Mouse (Mus musculus) splenic B cell, adult 2 months (primary cell): ENCODE data around the gene Lcp2.
"Not testable (repeated sequence)": the region's sequence is repeated elsewhere in the genome, so short reads cannot be mapped to it uniquely, and the experiment has no call there.

Experiments
- DNase-seq: peaks from one replicate; pipeline ENCODE4 v3.0.0-alpha.2; 2011; ENCODE audit warnings: low read depth, low spot score
- H3K27me3 ChIP-seq: 2 replicates; pipeline ENCODE4 v1.6.1; 2012; ENCODE audit warnings: mild to moderate bottlenecking, low read length, moderate library complexity, mixed read lengths; ENCODE audit not compliant: control insufficient read depth, poor library complexity, insufficient read depth, severe bottlenecking
- H3K36me3 ChIP-seq: 2 replicates; pipeline ENCODE4 v1.6.1; 2012; ENCODE audit warnings: mild to moderate bottlenecking, low read length, moderate library complexity, mixed read lengths; ENCODE audit not compliant: control insufficient read depth, poor library complexity, insufficient read depth, severe bottlenecking

Lcp2 gene

DNA sequence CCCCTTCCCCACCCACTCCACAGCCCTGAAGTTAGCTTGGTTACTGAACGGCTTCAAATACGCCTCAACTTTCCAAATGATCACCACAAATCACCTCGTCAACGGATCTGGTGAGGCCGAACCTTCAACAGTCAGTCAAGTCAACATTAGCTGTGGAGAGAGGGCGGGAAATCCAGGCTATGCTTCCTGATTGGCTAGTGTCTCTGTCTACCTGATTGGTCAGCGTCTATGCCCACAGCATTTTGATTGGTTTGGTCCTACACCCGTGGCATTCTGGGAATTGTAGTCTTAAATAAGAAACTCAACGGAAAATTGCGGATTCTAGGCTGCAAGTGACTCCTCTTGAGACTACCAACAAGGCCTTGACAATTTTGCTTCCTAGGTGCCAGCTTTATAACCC, 51.7 kb downstream of the Lcp2 start, which contains the start of gene 4930469K13Rik:
TSS of gene 4930469K13Rik (minus strand) at position 133 of the 400 bp plus-strand sequence.
- H3K36me3 ChIP-seq: no peaks in the 10 kb centered on the region
- DNase-seq: peak; percentile 2
- H3K27me3 ChIP-seq: no peaks in the 10 kb centered on the region

GRCm38 (mm10) chr11:34101827-34102226, 55.1 kb downstream of the Lcp2 start:
- no peak for DNase-seq
- H3K27me3 ChIP-seq: no peaks in the 10 kb centered on the region
- no peaks in the 10 kb centered on the region for H3K36me3 ChIP-seq

- DNase-seq: no peak
- Histone ChIP-seq H3K27me3 (no peaks in the 10 kb centered on the region), H3K36me3 (no peaks in the 10 kb centered on the region)
Measured at GRCm38 (mm10) chr11:34104919-34105318, 58.2 kb downstream of the Lcp2 start.

- no peaks in the 10 kb centered on the region for H3K36me3 ChIP-seq
- no peak for DNase-seq
- H3K27me3 ChIP-seq: no peaks in the 10 kb centered on the region
Measured at GRCm38 (mm10) chr11:34109260-34109659, 62.5 kb downstream of the Lcp2 start.

- Histone ChIP-seq H3K36me3 (no peaks in the 10 kb centered on the region), H3K27me3 (no peaks in the 10 kb centered on the region)
- DNase-seq: no peak
Measured at GRCm38 (mm10) chr11:34111940-34112339, 65.2 kb downstream of the Lcp2 start.

DNA sequence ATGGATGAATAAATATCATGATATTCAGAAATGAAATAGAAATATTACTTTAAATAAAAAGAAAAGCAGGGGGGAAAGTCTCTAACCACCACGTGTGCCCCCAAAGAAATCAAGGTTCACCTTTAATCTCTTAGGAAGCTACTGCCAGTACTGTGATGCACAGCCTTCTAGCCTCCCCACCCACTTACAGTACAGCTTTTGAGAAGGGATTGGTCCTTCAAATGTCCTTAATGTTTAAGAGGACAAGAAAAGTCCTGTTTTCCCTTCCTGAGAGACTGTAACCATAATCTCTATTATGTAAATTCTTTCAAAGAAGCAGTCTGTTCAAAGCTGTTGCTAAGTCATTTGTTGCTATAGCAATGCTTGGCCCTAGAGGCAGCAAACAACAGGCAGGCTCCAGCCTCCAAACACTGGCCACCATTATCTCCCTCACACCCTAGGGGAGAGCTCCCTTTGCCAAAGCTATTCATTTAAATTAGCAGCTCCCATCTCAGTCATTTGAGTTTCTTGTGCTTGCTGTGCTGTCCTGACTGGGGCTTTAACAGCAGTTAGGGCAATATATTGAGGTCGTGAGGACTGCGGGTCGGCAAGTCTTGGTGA, 66.2 kb downstream of the Lcp2 start:
- no peaks in the 10 kb centered on the region for H3K27me3 ChIP-seq
- no peaks in the 10 kb centered on the region for H3K36me3 ChIP-seq
- no peak for DNase-seq

- Histone ChIP-seq H3K27me3 (no peaks in the 10 kb centered on the region), H3K36me3 (no peaks in the 10 kb centered on the region)
- DNase-seq: no peak
Measured at GRCm38 (mm10) chr11:34113760-34114159, 67.0 kb downstream of the Lcp2 start.

DNA sequence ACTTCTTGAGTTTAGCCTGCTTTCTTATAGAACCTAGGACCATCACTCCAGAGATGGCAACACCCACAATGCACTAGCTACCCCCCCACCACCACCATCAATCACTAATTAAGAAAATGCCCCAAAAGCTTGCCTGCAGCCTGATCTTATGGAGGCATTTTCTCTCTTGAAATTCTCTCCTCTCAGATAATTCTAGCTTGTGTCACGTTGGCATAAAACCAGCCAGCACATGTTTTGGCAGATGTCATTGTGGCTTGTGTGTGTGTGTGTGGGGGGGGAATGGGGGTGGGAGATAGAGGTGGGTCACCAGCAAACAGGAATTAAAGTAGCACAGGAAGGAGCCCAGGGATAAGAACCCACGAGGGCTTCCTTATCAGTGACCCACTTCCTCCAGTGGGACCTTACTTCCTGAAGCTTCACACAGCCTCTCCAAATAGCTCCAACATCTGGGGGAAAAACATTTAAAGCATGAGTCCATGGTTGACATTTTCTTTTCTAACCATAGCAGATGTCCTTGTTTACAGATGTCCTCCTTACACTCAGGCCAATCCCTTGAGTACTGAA, 69.9 kb downstream of the Lcp2 start:
- Histone ChIP-seq H3K27me3 (no peaks in the 10 kb centered on the region), H3K36me3 (no peaks in the 10 kb centered on the region)
- DNase-seq: no peak

DNA sequence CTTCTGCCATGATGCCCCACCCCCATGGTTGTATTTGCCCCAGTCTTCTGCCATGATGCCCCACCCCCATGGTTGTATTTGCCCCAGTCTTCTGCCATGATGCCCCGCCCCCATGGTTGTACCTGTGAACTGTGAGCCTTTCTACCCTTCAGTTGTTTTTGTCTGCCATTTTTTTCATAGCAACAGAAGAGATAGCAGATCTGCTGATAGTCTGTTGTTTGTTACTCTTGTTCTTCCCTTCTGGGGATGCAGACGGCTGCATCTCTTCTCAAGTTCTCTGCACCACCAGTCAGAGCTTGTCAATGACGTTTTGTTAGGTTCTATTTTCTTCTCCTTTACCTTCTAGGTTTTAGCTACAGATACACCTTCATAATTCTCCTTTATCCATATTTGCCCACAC, 70.9 kb downstream of the Lcp2 start:
- Histone ChIP-seq H3K36me3 (no peaks in the 10 kb centered on the region), H3K27me3 (no peaks in the 10 kb centered on the region)
- no peak for DNase-seq

GRCm38 (mm10) chr11:34118319-34118718, 71.6 kb downstream of the Lcp2 start:
- Histone ChIP-seq H3K27me3 (no peaks in the 10 kb centered on the region), H3K36me3 (no peaks in the 10 kb centered on the region)
- no peak for DNase-seq

DNA sequence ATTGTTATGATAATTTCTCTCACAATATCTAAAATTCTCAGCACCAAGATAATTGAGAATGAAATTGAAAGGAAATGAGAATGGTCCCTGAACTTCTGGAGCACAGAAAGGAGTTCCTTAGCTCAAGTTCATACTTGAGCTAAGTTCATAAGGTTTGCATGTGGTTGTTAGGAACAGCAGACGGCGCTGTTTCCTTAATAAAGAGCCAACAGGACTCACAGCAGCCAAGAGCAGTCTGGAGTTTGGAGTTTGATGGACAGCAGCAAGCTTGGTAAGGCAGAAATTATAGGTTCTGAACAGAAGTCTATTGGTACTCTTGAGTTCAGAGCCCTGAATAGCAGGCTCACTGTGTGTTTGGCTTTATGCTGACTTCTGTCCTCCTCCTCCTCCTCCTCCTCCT, 76.4 kb downstream of the Lcp2 start:
- no peaks in the 10 kb centered on the region for H3K27me3 ChIP-seq
- H3K36me3 ChIP-seq: no peaks in the 10 kb centered on the region
- peak; percentile 39 for DNase-seq

- Histone ChIP-seq H3K27me3 (no peaks in the 10 kb centered on the region), H3K36me3 (no peaks in the 10 kb centered on the region)
- no peak for DNase-seq
Measured at GRCm38 (mm10) chr11:34124852-34125251, 78.1 kb downstream of the Lcp2 start.

GRCm38 (mm10) chr11:34125727-34126126, 79.0 kb downstream of the Lcp2 start:
- not testable (repeated sequence) for H3K36me3 ChIP-seq, DNase-seq, H3K27me3 ChIP-seq

- Histone ChIP-seq H3K27me3 (no peaks in the 10 kb centered on the region), H3K36me3 (no peaks in the 10 kb centered on the region)
- no peak for DNase-seq
Measured at GRCm38 (mm10) chr11:34128412-34128811, 81.7 kb downstream of the Lcp2 start.

DNA sequence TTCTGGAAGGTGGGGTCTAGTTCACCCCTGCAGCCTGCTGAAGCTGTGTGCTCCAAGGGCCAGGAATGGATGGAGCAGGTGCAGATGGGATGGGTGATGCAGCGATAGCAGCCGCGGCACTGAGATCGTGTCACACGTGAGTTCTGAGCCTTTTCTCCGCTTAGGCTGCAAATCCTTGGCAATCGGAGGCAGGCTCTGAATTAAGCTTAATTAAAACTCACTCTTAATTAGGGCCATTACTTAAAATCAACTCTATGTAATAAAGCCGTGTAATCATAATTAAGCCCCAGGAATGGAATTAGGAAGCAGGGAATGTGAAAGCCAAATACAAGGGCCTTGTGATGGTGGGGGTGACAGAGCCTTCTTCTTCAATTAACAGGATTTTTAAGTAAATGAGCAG, 92.6 kb downstream of the Lcp2 start:
- H3K36me3 ChIP-seq: no peaks in the 10 kb centered on the region
- DNase-seq: no peak
- H3K27me3 ChIP-seq: no peaks in the 10 kb centered on the region
